Comparison of ENCODE assay signal across 12 mouse cellular contexts in genomic region chr6:38992016-38992415, GRCm38 (mm10).
DNase-seq lines count a peak whose midpoint lies in the region; ATAC-seq and TF ChIP-seq lines count a peak whose summit lies in the region.
"Had no signal": no experiment of that assay in that cellular context is flagged by ENCODE, and none has a peak within 500 bp of the region (broad histone marks: within the 10 kb centered on the region; RNA-seq: fewer than 3 reads in every experiment).

No protein-coding gene starts in this region.

- peaks cover 2 to 5% of the 10 kb centered on the region in 2 experiments; a peak in 1 of 4 replicates for H3K4me1 ChIP-seq in ES-E14 (ENCODE audit: control insufficient read depth in 2 of 2, insufficient read depth in 2 of 2, low read length in 2 of 2, poor library complexity in 1 of 2)
- no peaks in the 10 kb centered on the region for H3K4me1 ChIP-seq in forebrain, embryonic 12.5 days

- H3K9ac ChIP-seq in ES-E14 (ENCODE audit: insufficient read depth, low read depth, low read length, poor library complexity, severe bottlenecking) = no peak overlapping the region
- no peak overlapping the region for H3K9ac ChIP-seq in forebrain, embryonic 12.5 days

- H3K27ac ChIP-seq in gastrocnemius, adult 2 months = peak overlapping the region; percentile 71
- H3K27ac ChIP-seq in ES-E14 (ENCODE audit: insufficient read depth, low read depth, low read length, poor library complexity, severe bottlenecking) = no peak overlapping the region
- no peak overlapping the region for H3K27ac ChIP-seq in forebrain, embryonic 12.5 days
- H3K27ac ChIP-seq: embryonic facial prominence, embryonic 10.5 days had no signal

- H3K4me3 ChIP-seq in gastrocnemius, adult 2 months = no peak overlapping the region
- H3K4me3 ChIP-seq in ES-E14 (ENCODE audit: insufficient read depth in 1 of 2, low read depth in 1 of 2, low read length in 2 of 2, poor library complexity in 1 of 2, severe bottlenecking in 1 of 2) = no peak overlapping the region
- no peak overlapping the region for H3K4me3 ChIP-seq in forebrain, embryonic 12.5 days (replicated peaks)
- H3K4me3 ChIP-seq: embryonic facial prominence, embryonic 10.5 days; myocyte had no signal

- no peak for ATAC-seq in forebrain, embryonic 12.5 days (ENCODE audit: low FRiP score)

- no peaks in the 10 kb centered on the region for H3K27me3 ChIP-seq in forebrain, embryonic 12.5 days

- no peak overlapping the region for H3K4me2 ChIP-seq in forebrain, embryonic 12.5 days

- in situ Hi-C loops in ES-E14 (cut with MboI; ENCODE audit: low sequenced_read_pairs in 2 of 2, unreplicated experiment in 2 of 2) = no loop called here

- peak; percentile 29 for DNase-seq in gastrocnemius, adult 2 months
- DNase-seq in gastrocnemius, postnatal 14 days = no peak
- peak; percentile 11 for DNase-seq in ES-E14 (ENCODE audit: low read depth, low spot score)
- peak; percentile 41 for DNase-seq in fibroblast of lung, adult 2 months (ENCODE audit: low read depth)
- DNase-seq in lung, postnatal 25 days (ENCODE audit: low spot score) = peak; percentile 53
- DNase-seq in frontal cortex, postnatal 36 days (ENCODE audit: low spot score in 2 of 2) = no peak
- DNase-seq in frontal cortex, postnatal 10 days (ENCODE audit: low spot score in 2 of 2) = no peak
- DNase-seq: heart, adult 11 months; thymus, postnatal 36 days had no signal

- no peaks in the 10 kb centered on the region for H3K36me3 ChIP-seq in ES-E14 (ENCODE audit: control insufficient read depth, insufficient read depth, low read length, poor library complexity, severe bottlenecking)
- no peaks in the 10 kb centered on the region for H3K36me3 ChIP-seq in forebrain, embryonic 12.5 days (replicated peaks)
- H3K36me3 ChIP-seq: embryonic facial prominence, embryonic 10.5 days had no signal

- TF ChIP-seq CTCF in gastrocnemius, adult 2 months (IDR thresholded peaks at IDR 0.05) = no peak

- 57% methylated on average over 4 of the region's 4 CpGs for WGBS in forebrain, embryonic 12.5 days

- intact Hi-C loops in gastrocnemius, adult 2 months (cut with DNase I) = no loop called here
- intact Hi-C loops in gastrocnemius, postnatal 14 days (cut with DNase I; ENCODE audit: low total_unique reads) = no loop called here

- H3K9me3 ChIP-seq in ES-E14 (ENCODE audit: control insufficient read depth, insufficient read depth, low read depth, low read length) = no peaks in the 10 kb centered on the region
- no peaks in the 10 kb centered on the region for H3K9me3 ChIP-seq in forebrain, embryonic 12.5 days
- H3K9me3 ChIP-seq: embryonic facial prominence, embryonic 10.5 days had no signal

TF ChIP-seq in ES-E14, 5 proteins besides CTCF, POLR2A, EP300 and RAD21:
- peak; percentile 95 for TF ChIP-seq MAFK (IDR thresholded peaks at IDR 0.05; ENCODE audit: insufficient read depth, low read depth, low read length)
- TF ChIP-seq ZNF384 (IDR thresholded peaks at IDR 0.05; ENCODE audit: low read depth, low read length) = no peak

Comparison
In these comparisons a context has a peak if more than half of its experiments do, and no peak if none do; other contexts are left out.
1. DNase-seq: peak in gastrocnemius, adult 2 months (single experiment), ES-E14 (single experiment), fibroblast of lung, adult 2 months (single experiment) and lung, postnatal 25 days (single experiment); none in gastrocnemius, postnatal 14 days (single experiment), frontal cortex, postnatal 36 days (0 of 2) and frontal cortex, postnatal 10 days (0 of 2).